Mouse (Mus musculus) cerebellum, adult 2 months (tissue): ENCODE measurements around the gene Hils1.

ENCODE experiments used
- CTCF ChIP-seq: fragments of 200-500 bp; IDR thresholded peaks from 2 replicates; pipeline ENCODE4 v1.5.1; 2011; ENCODE audit warnings: low read depth, mild to moderate bottlenecking, control low read depth, low read length, moderate library complexity, borderline replicate concordance; ENCODE audit not compliant: insufficient read depth
- POLR2A ChIP-seq: fragments of 200-500 bp; IDR thresholded peaks from 2 replicates; pipeline ENCODE4 v1.6.1; 2011; ENCODE audit warnings: low read length, control low read depth, borderline replicate concordance; ENCODE audit not compliant: insufficient read depth

- TF ChIP-seq CTCF (no peak), POLR2A (no peak)
Measured at GRCm38 (mm10) chr11:94985822-94986221, 18.4 kb downstream of the Hils1 start.
